Mouse (Mus musculus) embryonic facial prominence, embryonic 12.5 days (tissue): ENCODE data around the gene Prtn3. TPM values are rescaled to one million over a fixed set of nuclear protein-coding genes. Genes with fewer than 3 reads are reported as not detected.

Experiments
- ATAC-seq: fragments of 200-750 bp; cut with Nextera tagmentation; 2 replicates; pipeline ENCODE4 v1.8.0; 2017; ENCODE audit not compliant: insufficient number of reproducible peaks, insufficient read depth, low FRiP score, low TSS enrichment
- H3K27ac ChIP-seq: fragments of 300-500 bp; sonication (generic); 2 replicates; pipeline ENCODE4 v1.5.1; 2016; ENCODE audit warnings: mild to moderate bottlenecking
- H3K27me3 ChIP-seq: fragments of 300-500 bp; sonication (generic); 2 replicates; pipeline ENCODE4 v1.6.1; 2016; ENCODE audit warnings: mild to moderate bottlenecking, moderate library complexity
- H3K36me3 ChIP-seq: fragments of 300-500 bp; sonication (generic); 2 replicates; pipeline ENCODE4 v1.6.1; 2016; ENCODE audit warnings: mild to moderate bottlenecking
- H3K4me1 ChIP-seq: fragments of 300-500 bp; sonication (generic); 2 replicates; pipeline ENCODE4 v1.6.1; 2016
- H3K4me2 ChIP-seq: fragments of 300-500 bp; sonication (generic); replicated peaks from 2 replicates; pipeline ENCODE4 v1.6.1; 2016; ENCODE audit warnings: mild to moderate bottlenecking, moderate library complexity
- H3K4me3 ChIP-seq: fragments of 300-500 bp; sonication (generic); 2 replicates; pipeline ENCODE4 v1.5.1; 2016; ENCODE audit warnings: mild to moderate bottlenecking
- H3K9ac ChIP-seq: fragments of 300-500 bp; sonication (generic); 2 replicates; pipeline ENCODE4 v1.6.1; 2016; ENCODE audit warnings: mild to moderate bottlenecking, moderate library complexity
- H3K9me3 ChIP-seq: fragments of 300-500 bp; sonication (generic); 2 replicates; pipeline ENCODE4 v1.6.1; 2016; ENCODE audit warnings: mild to moderate bottlenecking, moderate library complexity
- WGBS: fragments of 180-500 bp; shearing (Covaris S2); methylation state at CpG from one replicate; pipeline ENCODE4 v1.1.7; 2016; 5-methylcytosine and 5-hydroxymethylcytosine counted together
- polyA plus RNA-seq: library from polyadenylated mRNA; unstranded; fragments of >200 nt; fragmentation: Nextera tagmentation; extraction: Ambion mirVana; gene quantifications from 2 replicates; pipeline ENCODE4 v1.2.1, GENCODE M21; 2016

Prtn3 gene
- polyA plus RNA-seq, 1 experiment from 2014 or later: 11.3 TPM

- peak overlapping the region; percentile 99 for H3K4me3 ChIP-seq
- WGBS: 55% methylated on average over 7 of the region's 7 CpGs
- peak overlapping the region; percentile 99 for H3K4me2 ChIP-seq
- H3K27ac ChIP-seq: peak overlapping the region; percentile 68
- H3K27me3 ChIP-seq: no peaks in the 10 kb centered on the region
- H3K36me3 ChIP-seq: peaks cover 52% of the 10 kb centered on the region
- peak overlapping the region; percentile 100 for H3K9ac ChIP-seq
- no peak for ATAC-seq
- H3K4me1 ChIP-seq: peaks cover 45% of the 10 kb centered on the region
- H3K9me3 ChIP-seq: no peaks in the 10 kb centered on the region
Measured at GRCm38 (mm10) chr10:79856704-79857451, 17.4 kb upstream of the Prtn3 start.

- H3K4me3 ChIP-seq: peak overlapping the region; percentile 99
- H3K9me3 ChIP-seq: no peaks in the 10 kb centered on the region
- H3K9ac ChIP-seq: peak overlapping the region; percentile 100
- peaks cover 58% of the 10 kb centered on the region for H3K36me3 ChIP-seq
- H3K4me2 ChIP-seq: peak overlapping the region; percentile 99
- H3K4me1 ChIP-seq: peaks cover 40% of the 10 kb centered on the region
- no peaks in the 10 kb centered on the region for H3K27me3 ChIP-seq
- WGBS: 35% methylated on average over 4 of the region's 4 CpGs
- H3K27ac ChIP-seq: peak overlapping the region; percentile 68
- ATAC-seq: no peak
Measured at GRCm38 (mm10) chr10:79857452-79857811, 16.8 kb upstream of the Prtn3 start.

GRCm38 (mm10) chr10:79857894-79858293 is 16.4 kb upstream of the Prtn3 start:
- peak overlapping the region; percentile 39; the same call in 1 of the 2 replicates for H3K9ac ChIP-seq
- peak overlapping the region; percentile 68 for H3K27ac ChIP-seq
- H3K4me3 ChIP-seq: peak overlapping the region; percentile 99
- H3K4me2 ChIP-seq: peak overlapping the region; percentile 99
- H3K9me3 ChIP-seq: no peaks in the 10 kb centered on the region
- H3K36me3 ChIP-seq: peaks cover 62% of the 10 kb centered on the region
- no peaks in the 10 kb centered on the region for H3K27me3 ChIP-seq
- 83% methylated on average over 2 of the region's 2 CpGs for WGBS
- no peak for ATAC-seq
- H3K4me1 ChIP-seq: peaks cover 35% of the 10 kb centered on the region

- 61% methylated on average over 17 of the region's 17 CpGs for WGBS
- Histone ChIP-seq H3K9ac (peak overlapping the region; percentile 46; the same call in 1 of the 2 replicates), H3K4me2 (peak overlapping the region; percentile 99), H3K4me3 (peak overlapping the region; percentile 99; the same call in 1 of the 2 replicates), H3K36me3 (peaks cover 69% of the 10 kb centered on the region), H3K27ac (peak overlapping the region; percentile 68; the same call in 1 of the 2 replicates), H3K4me1 (peaks cover 33% of the 10 kb centered on the region), H3K27me3 (no peaks in the 10 kb centered on the region), H3K9me3 (no peaks in the 10 kb centered on the region)
- no peak for ATAC-seq
Measured at GRCm38 (mm10) chr10:79858416-79859074, 15.7 kb upstream of the Prtn3 start.

- H3K9ac ChIP-seq: no peak overlapping the region
- no peaks in the 10 kb centered on the region for H3K27me3 ChIP-seq
- no peak overlapping the region; the same call in 1 of the 2 replicates for H3K4me2 ChIP-seq
- H3K4me3 ChIP-seq: no peak overlapping the region
- peaks cover 74% of the 10 kb centered on the region for H3K36me3 ChIP-seq
- H3K9me3 ChIP-seq: no peaks in the 10 kb centered on the region
- no peak for ATAC-seq
- no peak overlapping the region for H3K27ac ChIP-seq
- H3K4me1 ChIP-seq: peaks cover 33% of the 10 kb centered on the region
- 88% methylated on average over 11 of the region's 11 CpGs for WGBS
Measured at GRCm38 (mm10) chr10:79859116-79859515, 15.2 kb upstream of the Prtn3 start.

- 93% methylated on average over 26 of the region's 26 CpGs for WGBS
- no peaks in the 10 kb centered on the region for H3K9me3 ChIP-seq
- no peak overlapping the region for H3K4me3 ChIP-seq
- no peaks in the 10 kb centered on the region for H3K27me3 ChIP-seq
- no peak overlapping the region for H3K9ac ChIP-seq
- H3K36me3 ChIP-seq: peaks cover 84% of the 10 kb centered on the region
- H3K4me2 ChIP-seq: no peak overlapping the region
- H3K27ac ChIP-seq: no peak overlapping the region
- ATAC-seq: no peak
- peaks cover 33% of the 10 kb centered on the region for H3K4me1 ChIP-seq
Measured at GRCm38 (mm10) chr10:79860079-79860911, 14.0 kb upstream of the Prtn3 start.

- no peak for ATAC-seq
- Histone ChIP-seq H3K4me3 (no peak overlapping the region), H3K4me2 (no peak overlapping the region), H3K9me3 (no peaks in the 10 kb centered on the region), H3K9ac (no peak overlapping the region), H3K27me3 (no peaks in the 10 kb centered on the region), H3K27ac (no peak overlapping the region), H3K36me3 (peaks cover 93% of the 10 kb centered on the region), H3K4me1 (peaks cover 25% of the 10 kb centered on the region)
- WGBS: 77% methylated on average over 25 of the region's 25 CpGs
Measured at GRCm38 (mm10) chr10:79861230-79862048, 12.8 kb upstream of the Prtn3 start.

GRCm38 (mm10) chr10:79862049-79862788 is 12.1 kb upstream of the Prtn3 start:
- H3K9ac ChIP-seq: no peak overlapping the region
- H3K4me1 ChIP-seq: peaks cover 17% of the 10 kb centered on the region
- WGBS: 88% methylated on average over 23 of the region's 23 CpGs
- H3K4me3 ChIP-seq: no peak overlapping the region
- H3K36me3 ChIP-seq: peaks cover 93% of the 10 kb centered on the region
- H3K4me2 ChIP-seq: no peak overlapping the region
- no peaks in the 10 kb centered on the region for H3K9me3 ChIP-seq
- no peaks in the 10 kb centered on the region for H3K27me3 ChIP-seq
- no peak for ATAC-seq
- H3K27ac ChIP-seq: 0 out of 2 replicates have a peak overlapping the region, but pooled peaks have one; percentile 4

GRCm38 (mm10) chr10:79862925-79863324 is 11.4 kb upstream of the Prtn3 start:
- no peak overlapping the region for H3K9ac ChIP-seq
- H3K4me3 ChIP-seq: no peak overlapping the region
- no peak overlapping the region for H3K4me2 ChIP-seq
- 0 out of 2 replicates have a peak overlapping the region, but pooled peaks have one; percentile 4 for H3K27ac ChIP-seq
- H3K4me1 ChIP-seq: peaks cover 10% of the 10 kb centered on the region
- 71% methylated on average over 10 of the region's 10 CpGs for WGBS
- H3K27me3 ChIP-seq: no peaks in the 10 kb centered on the region
- no peaks in the 10 kb centered on the region for H3K9me3 ChIP-seq
- ATAC-seq: no peak
- peaks cover 91% of the 10 kb centered on the region for H3K36me3 ChIP-seq

- Histone ChIP-seq H3K9me3 (no peaks in the 10 kb centered on the region), H3K4me2 (no peak overlapping the region), H3K4me1 (no peaks in the 10 kb centered on the region), H3K27me3 (no peaks in the 10 kb centered on the region), H3K36me3 (peaks cover 86% of the 10 kb centered on the region), H3K4me3 (no peak overlapping the region), H3K9ac (no peak overlapping the region; the same call in 1 of the 2 replicates), H3K27ac (peak overlapping the region; percentile 43)
- peak; percentile 24 for ATAC-seq
- 53% methylated on average over 10 of the region's 10 CpGs for WGBS
Measured at GRCm38 (mm10) chr10:79864351-79865188, 9.7 kb upstream of the Prtn3 start.
